Mouse (Mus musculus): ENCODE measurements around the gene Kcnh1.

The Kcnh1 gene

DNA sequence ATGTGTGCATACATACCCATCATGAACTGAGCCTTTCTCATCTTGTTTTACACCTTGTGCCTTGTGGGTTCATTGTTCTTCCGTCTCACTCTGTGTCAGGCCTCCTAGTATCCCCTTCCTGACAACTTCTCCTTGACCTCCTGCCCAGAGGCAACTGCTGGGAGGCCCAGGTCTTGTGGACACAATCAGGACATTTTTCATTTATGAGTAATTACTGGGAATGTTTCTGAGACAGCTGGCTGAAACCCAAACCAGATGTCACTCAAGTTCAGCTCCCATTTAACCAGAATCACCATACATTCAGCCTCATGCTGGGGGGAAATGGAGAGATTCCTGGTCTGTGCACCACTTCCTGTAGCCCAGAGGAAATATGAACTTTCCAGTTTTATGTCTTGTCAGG lies 263.9 kb downstream of the Kcnh1 start:
- DNase-seq (ENCODE audit: low read depth in 1 of 2, low spot score in 2 of 2): no peak

DNA sequence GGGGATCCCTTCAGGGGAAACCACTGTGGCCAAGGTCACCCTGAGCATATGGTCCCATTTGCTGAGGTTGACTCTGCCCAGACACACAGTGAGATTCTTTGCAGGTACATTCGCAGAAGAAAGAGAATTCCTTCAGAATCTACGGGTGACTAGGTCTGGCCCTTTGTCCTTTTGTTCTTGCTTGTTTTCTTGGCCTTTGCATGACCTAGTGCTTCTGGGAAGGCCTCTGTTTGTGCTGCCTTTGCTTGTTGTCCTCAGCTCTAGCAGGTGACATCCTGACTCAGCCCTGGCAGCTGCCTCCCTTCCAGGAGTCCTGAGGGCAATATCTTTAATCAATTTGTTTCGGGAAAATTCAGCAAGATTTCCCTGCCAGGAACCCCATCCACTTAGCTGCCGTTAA lies 264.4 kb downstream of the Kcnh1 start:
- DNase-seq (ENCODE audit: low read depth in 1 of 2, low spot score in 2 of 2): no peak

DNA sequence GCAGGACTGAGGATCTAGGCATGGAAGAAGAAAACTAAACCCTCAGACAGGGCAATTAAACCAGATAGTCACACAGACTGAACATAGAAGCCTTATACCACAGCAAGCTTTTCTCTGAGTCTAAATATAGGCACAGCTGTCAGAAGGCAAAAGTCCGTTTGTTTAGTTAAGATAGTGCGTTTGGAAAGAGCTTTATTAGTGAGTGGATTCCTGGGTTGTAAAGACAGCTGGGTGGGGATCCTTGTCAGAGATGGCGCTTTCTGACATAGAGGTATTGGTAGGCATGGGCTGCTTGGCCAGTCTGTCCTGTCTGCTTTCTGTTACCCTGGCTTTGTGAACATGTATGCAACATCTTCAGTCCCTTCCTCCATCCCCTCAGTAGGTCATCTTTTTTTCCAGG lies 266.5 kb downstream of the Kcnh1 start:
- DNase-seq (ENCODE audit: low read depth in 1 of 2, low spot score in 2 of 2): no peak

DNA sequence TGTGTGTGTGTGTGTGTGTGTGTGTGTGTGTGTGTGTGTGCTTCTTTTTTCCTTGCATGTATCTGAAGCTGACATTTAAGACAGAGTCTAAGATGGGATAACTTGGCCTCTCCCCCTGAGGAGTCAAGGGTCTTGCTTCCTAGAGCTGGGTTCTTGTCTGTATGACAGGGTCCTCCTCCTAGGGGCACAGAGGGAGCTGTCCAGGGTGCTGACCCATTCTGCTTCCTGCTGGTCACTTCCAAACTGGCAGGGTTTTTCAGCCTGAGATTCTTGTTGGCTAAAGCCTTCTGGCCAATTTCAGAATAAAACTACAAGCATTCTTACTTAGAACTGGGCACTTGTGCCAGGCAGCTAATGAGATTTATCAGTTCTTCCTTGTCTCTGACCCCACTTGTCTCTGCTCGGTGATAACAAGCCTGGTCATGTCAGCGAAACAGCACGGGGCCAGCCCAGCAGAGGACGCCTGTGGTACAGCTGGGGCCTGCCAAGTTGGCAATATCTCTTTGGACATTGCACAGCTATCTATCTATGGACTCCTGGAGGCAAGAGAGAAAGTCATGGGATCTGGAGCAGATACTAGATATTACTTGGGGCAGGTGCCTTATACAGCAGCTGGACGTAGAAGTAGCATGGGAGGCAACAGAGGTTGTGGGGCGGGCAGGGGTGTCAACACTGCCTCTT lies 267.1 kb downstream of the Kcnh1 start:
- no peak for DNase-seq (ENCODE audit: low read depth in 1 of 2, low spot score in 2 of 2)

DNA sequence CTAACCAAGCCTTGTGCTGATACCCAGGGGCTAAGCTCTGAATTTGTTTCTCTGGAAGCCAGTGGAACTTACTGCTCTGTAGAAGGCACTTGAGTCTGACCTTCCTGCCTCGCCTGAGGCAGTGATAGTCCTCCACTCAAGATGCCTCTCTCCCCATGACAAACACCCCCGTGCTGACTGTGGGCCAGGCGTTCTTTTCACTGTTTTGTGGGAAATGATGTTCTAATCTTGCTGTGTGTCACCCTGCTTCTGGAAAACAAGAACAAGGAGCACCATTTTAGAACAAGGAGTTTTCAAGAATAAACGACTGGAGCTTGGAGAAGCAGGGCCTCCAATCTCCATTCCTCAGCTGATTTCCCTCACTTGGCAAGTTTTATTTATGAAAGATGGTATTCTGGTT lies 273.2 kb downstream of the Kcnh1 start:
- no peak for DNase-seq (ENCODE audit: low read depth in 1 of 2, low spot score in 2 of 2)

DNA sequence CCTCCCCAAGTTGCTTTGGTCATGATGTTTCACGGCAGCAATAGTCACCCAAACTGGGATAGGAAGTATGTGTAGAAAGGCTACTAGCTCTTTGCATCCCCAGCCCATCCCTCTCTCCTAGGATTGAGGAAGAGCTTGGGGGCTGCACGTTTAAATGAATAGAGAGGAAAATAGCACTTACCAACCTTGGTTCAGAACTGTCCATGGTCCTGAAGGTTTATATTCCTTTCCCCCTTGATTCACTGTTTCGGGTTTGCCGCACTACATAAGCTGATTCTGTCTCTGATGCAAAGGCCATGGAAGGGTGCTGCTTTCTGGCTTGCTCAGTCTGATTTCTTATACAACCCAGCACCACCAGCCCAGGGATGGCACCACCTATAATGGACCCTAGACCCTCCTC lies 281.8 kb downstream of the Kcnh1 start:
- no peak for DNase-seq (ENCODE audit: low read depth in 1 of 2, low spot score in 2 of 2)

DNA sequence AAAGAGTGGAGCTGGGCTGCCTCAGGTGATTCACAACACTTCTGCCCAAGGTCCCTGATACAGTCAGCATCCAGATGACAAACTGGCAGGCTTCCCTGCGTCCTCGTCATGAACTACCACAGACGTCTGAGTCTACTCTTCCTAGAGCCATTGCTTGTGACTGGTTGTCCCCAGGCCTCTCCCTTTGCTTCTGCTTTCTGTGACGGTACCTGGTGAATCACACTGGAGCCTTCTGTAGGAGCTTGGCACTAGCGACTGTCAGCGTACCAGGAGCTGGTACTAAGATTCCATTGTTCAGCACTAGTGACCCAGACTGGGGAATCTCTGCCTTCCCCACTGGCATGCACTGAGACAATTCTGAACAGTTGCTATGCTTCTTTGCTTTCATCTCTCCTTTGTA lies 282.6 kb downstream of the Kcnh1 start:
- DNase-seq (ENCODE audit: low read depth in 1 of 2, low spot score in 2 of 2): no peak

DNA sequence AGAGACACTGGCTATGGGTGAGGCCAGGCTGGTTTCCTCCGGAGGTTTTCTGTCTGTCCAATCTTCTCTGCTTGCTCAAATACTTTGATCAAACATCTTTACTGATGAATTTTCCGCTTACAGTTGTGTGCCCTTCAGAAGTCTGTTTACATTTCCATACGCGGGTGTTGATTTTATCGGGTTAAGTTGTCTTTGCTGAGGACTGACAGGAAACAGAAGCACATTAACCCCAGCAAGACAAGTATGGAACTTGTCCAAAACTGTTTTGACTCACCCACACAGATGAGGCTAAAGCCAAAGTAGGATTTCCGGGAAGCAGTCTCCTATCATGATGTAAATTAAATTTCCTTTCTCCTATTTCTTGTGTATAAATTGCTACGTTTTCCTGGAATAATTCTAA lies 286.1 kb downstream of the Kcnh1 start:
- DNase-seq (ENCODE audit: low read depth in 1 of 2, low spot score in 2 of 2): no peak

DNA sequence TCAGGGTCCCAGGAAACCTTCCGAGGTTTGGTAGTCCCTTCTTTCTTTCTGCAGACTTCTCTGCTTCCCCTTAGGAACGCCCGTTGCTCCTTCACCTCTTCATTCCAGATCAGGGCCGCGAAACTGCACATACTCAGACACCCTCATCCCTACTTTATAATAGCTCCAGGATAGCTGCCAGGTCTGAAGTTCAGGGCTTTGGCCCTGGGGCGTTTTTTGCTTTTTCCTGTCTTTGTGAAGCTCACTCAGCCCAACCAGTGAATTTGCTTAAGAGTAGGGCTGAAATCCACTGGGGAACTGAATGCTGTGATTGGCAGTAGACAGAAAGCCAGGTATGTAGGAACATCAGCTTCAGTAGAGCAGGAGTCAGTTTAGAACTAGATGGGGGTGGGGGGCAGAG lies 287.0 kb downstream of the Kcnh1 start:
- DNase-seq (ENCODE audit: low read depth in 1 of 2, low spot score in 2 of 2): no peak

DNA sequence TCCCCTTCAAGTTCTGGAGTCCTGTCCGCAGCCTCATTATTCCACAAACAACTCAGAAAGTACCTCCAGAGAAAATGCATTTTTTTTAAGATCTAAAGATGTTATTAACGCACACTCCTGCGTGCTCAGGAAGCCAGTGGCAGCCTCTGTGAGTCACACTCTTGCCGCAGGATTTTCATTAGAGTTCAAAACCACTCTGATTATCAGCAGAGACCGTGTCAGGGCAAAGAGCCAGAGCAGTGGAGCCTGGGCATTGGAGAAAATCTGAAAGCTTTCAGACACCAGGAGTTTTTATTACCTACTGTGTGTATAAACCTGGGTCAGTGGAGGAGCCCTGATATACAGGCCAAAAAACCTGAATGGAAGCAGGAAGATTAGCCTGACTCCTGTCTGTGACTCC lies 287.6 kb downstream of the Kcnh1 start:
- DNase-seq (ENCODE audit: low read depth in 1 of 2, low spot score in 2 of 2): no peak

DNA sequence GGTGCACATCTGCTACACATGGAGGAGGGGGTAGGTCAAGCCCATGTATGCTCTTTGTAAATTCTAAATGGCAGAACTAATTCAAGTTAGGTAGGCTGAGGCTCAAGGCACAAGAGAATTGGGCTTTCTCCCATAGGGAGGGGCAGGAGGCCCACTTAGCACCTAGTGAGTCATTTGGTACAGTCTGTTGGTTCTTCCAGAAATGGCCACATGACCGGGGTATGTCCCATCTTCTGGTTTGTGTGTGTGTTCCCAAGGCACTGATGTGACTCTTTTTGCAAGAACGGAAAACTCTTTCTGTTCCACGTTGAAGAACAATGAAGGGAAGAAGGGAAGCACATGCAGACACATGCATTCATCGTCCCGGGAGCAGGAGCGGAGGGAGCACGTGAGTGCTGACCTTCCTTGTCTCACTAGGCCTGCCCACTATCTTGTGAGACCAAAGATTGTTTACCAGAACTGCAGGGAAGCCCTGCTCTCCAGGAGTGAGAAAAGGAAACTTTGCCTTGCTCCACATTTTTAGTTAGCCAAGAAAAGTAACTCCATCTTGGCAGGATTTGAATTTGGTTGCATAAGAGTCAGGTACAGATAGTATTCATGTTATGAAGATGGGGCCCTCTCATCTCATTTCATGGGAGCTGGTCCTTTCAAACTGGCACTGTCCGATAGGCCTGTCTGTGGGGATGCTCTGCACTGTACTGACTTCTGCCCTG lies 289.7 kb downstream of the Kcnh1 start:
- no peak for DNase-seq (ENCODE audit: low read depth in 1 of 2, low spot score in 2 of 2)

DNA sequence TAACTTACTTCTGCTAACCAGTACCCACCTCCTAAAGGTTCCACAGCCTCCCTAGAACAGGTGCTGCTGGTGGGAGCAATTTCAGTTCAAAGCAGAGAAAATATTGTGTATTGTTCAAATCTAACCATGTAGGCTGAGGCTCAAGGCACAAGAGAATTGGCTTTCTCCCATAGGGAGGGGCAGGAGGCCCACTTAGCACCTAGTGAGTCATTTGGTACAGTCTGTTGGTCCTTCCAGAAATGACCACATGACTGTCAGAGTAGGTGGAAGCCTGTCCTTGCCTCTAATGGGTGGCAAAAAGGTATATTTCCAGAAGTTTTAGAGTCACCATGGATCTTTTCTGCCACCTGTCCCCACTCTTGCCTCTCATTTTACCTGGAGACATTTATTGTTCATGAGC lies 290.9 kb downstream of the Kcnh1 start:
- no peak for DNase-seq (ENCODE audit: low read depth in 1 of 2, low spot score in 2 of 2)

DNA sequence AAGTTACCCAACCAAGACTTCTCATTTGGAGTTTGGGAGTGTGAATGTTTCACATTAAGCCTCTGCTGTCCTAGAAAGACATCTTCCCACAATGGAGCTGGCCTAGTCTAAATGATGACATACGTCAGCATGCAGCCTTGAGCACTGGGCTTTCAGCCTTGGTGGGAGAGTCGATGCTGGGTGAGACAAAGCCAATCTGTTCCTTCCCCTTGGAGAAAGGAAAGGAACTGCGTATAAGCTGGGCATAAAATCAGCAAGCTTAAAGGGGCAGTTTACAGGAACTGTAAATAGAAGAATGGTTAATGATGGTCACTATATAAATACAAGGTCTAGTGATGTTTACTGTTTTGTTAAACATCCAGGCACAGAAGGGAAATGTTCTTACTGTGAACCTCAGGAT lies 294.5 kb downstream of the Kcnh1 start:
- DNase-seq (ENCODE audit: low read depth in 1 of 2, low spot score in 2 of 2): no peak

DNA sequence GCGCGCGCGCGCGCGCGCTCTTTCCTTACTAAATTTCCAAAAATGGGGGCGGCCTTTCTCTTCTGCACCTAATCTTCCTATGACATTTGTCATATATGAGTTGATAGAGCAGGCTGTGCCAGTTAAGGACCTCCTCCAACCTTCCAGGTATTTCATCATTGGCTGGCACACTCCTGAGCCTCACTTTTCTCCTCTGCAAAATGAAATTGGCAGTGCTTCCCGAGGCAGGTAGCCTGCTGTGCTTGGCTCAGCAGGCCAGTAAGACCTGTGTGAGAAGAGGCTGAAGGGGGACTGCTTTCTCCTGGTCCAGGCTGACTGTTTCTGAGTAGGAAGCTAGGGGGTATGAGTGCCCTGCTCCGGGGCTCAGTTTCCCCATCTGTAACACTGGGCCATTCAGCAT lies 297.0 kb downstream of the Kcnh1 start:
- DNase-seq (ENCODE audit: low read depth in 1 of 2, low spot score in 2 of 2): no peak

DNA sequence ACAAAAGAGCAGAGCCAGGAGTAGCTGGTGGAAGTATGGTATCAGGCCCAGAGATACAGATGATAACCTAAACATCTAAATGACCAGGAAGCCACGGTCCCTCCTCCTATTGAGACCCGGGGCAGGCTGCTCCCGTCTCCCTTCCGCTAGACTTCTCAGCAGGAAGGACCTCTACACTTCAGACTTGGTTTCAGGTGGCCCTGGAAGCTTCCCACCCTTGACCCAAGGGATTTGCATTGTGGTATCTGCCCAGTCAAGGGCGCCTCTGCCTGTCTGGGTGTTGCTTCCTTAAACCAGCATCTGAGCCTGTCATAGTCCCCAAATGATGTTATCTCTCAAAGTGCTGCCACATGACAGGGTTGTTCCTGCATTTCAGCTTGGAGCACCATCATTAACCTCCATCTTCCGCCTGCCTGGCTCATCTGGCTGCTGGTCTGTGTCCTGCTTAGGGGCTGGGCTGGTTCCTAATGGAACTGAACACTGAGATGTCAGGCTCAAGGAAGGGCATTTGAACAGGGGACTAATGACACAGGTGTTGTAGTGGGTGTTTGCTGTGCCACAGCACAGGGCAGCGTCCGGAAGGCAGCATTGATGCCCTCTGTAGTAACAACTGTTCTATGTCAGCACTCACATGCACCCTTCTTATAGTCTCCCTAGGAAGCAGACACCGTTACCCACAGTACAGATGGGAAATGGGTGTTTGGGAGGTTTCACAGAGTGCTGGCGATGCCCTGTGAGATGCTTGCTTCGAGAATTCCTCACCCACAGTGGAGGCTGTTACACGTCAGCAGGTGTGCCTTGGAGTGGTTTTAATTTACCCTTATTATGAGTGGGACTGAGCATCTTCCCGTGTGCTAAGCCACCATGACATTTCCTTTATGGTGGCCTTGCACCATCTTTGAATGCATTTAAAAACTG lies 299.6 kb downstream of the Kcnh1 start:
- DNase-seq (ENCODE audit: low read depth in 1 of 2, low spot score in 2 of 2): no peak

DNA sequence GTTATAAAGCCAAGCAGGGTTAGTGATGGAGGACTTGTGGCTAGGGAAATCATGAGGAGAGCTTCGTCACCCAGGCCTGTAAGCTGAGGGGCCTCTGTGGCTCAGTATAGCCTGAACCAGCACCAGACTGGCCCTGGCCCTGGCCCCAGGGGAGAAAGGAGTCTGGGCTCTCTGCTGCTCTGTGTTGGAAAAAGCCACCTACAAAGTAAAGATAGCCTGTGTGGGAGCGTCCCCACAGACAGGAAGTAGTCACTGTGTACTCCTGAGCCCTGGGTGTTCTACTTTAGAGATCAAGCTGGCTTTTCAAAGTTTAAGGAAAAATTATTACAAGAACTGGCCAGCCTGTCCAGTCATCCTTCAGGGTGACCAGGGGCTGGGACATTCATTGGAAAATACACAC lies 306.9 kb downstream of the Kcnh1 start:
- no peak for DNase-seq (ENCODE audit: low read depth in 1 of 2, low spot score in 2 of 2)

DNA sequence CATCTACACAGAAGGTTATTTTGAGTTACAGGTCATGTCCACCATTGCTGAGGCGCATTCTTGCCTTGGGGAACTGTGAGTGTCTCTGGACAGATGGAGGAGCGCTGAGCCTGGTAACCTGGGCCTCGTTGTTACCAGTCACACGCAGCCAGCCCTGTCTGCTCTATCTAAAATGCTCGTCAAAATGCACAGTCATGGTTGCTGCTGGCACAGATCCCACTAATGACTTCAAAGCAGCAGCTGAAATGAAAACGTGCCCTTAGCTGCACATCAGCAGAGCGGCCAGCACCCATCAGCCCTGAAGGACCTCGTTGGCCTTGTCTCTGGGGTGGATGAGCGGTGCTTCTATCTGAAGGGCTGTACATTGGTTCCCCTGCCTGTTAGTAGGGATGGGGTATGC lies 311.4 kb downstream of the Kcnh1 start:
- no peak for DNase-seq (ENCODE audit: low read depth in 1 of 2, low spot score in 2 of 2)

DNA sequence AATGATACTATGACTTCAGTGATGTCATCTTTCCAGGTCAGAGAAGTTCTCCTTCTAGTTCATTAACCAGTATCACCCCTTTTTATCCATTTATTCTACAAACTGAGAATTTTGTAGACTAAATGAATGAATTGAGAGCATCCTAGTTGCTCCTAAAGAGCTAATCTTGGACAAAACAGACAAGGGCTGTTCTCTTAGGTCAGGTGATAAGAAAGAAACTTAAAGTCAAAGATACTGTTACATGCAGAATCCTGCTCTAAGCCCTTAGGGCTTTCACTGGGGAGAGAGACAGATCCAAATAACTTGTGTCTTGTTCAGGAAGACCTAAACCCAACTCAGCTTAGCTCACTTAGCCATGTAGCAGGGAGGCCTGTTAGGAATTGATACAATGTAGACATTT lies 312.3 kb downstream of the Kcnh1 start:
- DNase-seq (ENCODE audit: low read depth in 1 of 2, low spot score in 2 of 2): no peak

DNA sequence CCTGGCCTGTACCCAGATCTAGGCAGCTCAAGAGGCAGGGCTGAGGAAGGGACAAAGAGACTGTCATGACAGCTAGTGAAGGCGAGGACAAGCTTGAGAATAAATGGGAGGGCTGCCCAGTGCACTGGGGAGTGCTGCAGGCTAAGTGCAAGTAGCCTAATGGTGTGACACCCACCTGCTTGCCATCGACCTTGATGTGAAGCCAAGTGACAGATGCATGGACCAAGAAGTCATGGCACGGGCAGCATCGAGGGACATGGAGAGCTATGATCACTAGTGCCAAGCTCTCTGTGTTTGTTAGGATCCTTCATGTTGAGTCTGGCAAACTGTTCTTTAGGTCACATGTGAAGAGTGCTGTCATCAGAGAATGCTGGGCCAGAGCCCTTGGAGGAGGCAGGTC lies 313.1 kb downstream of the Kcnh1 start:
- DNase-seq (ENCODE audit: low read depth in 1 of 2, low spot score in 2 of 2): no peak

DNA sequence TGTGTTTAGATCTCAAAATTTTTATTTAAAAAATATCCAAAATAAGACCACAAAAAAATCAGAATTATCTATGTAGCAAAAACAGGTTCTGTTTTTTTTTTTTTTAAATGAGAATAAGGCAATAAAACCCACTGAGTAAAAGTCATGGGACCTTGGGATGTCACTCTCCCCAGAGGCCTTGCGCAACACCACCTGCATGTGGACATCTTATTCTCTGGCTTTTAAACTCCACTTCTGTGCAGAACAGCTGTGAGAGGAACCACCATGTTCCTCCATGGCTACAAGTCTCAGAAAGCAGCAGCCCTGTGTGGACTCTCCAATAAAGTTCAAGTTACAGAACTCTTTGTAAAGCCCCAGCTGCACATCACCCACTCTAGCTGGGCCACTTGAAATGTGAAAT lies 322.2 kb downstream of the Kcnh1 start:
- no peak for DNase-seq (ENCODE audit: low read depth in 1 of 2, low spot score in 2 of 2)

DNA sequence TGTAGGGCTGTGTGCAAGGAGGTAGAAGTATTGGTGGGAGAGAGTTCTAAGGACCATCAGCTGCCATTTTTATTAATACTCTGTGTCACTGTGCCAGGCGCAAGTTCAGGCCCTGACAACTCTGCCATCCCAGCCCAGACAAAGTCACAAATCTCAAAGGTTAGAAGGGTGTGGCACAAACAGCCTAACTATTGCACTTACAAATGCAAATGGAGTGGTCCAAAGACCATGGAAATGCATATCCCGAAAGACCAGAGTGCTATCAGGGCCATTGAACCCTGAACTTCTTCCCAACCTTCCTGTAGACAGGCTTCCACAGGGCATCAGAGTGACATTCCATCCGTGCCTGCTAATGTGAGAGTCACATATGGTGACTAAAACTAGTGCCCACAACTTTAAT lies 324.8 kb downstream of the Kcnh1 start:
- no peak for DNase-seq (ENCODE audit: low read depth in 1 of 2, low spot score in 2 of 2)

DNA sequence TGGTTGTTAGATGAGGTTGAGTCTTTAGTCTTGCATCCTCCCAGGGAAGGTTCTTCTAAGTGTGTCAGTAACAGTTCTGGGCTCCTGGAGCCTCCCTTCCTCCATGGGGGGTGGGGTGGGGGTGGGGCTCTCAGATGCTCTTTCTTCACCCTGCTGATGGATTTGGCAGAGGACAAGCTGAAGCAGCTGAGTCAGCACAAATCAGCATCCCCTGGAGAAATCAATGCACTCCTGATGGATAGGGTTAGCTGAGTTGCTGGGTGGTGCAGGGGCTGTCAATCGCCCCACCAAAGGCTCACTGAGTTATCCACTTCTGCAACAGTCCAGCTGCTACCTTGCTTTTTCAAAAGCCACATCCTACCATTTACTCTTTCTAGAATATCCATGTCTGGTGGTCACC lies 329.1 kb downstream of the Kcnh1 start:
- no peak for DNase-seq (ENCODE audit: low read depth in 1 of 2, low spot score in 2 of 2)
